Mouse (Mus musculus): ENCODE measurements at regions not wholly inside any gene's neighbourhood (a gene's known extent, or its start where the extent isn't known, plus 50 kb on each side); places are given as distances from the start of the nearest gene placed in this dataset.

DNA sequence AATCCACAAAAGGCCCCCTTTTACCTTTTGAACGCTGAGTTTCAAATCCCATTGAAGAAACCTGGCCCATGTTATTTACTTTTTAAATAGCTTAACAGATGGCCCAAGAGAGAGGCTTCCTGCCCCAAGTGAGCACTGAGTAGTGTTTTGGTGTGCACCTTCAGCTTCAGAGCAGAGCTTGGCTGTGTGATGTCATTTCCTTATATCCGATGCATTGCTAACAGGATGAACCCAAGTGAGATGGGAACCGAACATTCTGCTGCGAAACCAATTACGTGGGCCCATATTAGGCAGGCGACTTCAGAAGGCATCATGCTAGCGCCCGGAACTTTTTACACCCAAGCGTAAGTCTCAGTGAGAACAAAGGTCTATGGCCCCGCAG is 373.2 kb downstream of the Cog6 start:
- no peak for DNase-seq (ENCODE audit: low spot score in 2 of 2)

DNA sequence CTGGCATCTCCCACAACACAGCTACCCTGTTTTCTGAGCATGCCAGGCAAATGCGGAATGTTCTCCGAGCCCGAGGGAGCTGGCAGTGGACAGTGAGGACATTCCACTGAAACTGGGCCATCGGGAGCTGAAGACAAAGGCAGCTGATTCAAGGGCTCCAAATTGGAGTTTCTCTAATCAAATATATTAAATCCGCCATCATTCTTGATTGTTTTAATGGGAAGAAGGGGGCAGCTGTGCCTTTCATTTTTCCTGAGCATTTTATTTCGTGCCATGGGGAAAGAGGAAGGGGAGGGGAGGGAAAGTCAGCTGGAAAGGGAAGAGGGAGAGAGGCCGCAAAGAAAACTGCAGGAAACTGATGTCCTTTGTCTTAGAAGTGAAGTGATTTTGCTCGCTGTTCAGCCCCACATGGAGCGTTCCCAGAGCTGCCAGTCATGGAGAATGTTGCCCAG is 373.9 kb downstream of the Cog6 start:
- no peak for DNase-seq (ENCODE audit: low spot score in 2 of 2)

DNA sequence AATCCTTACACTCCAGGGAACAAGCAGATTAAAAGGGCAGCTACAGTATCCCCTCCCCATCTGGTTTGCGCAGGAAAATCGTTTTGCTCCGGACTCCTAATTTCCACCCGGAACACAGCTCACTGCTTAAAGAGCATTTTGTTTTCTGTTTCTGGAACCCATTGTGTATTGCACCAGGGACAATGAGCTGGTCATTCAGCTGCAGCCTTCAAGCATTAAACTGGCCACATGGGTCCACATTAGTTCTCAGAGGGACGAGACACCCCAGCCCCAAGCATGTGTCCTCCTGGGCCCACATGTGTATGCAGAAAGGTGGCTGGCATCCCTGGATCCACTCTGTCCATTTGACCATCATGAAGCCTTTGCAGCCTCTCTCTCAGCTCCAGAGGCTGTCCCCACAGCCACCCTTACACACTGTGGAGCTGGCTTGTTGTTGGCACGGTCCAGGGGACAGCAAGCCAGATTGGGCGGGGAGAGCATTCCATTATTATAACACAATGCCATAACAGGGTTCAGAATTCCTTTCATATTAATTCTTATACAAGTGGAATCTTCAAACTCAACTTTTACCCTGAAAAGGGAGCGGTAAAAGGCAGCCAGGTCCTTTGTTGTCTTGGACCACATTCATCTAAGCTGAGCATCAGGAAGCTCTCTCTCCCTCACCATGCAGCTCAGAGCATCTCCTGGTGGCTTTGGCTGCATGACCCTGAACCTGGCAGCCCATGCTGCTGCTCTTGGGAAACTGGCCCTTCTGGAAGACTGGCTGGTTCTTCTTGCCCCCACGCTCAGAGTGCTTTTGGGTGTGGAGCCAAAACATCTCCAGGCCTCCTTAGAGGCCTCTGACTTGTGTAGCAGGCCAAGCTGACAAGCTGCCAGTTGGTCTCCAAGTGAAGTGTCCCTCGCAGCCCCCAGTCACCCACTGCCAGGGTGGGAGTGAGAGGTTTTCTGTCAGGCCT is 373.4 kb downstream of the Foxo1 start:
- no peak for DNase-seq (ENCODE audit: low spot score in 2 of 2)

DNA sequence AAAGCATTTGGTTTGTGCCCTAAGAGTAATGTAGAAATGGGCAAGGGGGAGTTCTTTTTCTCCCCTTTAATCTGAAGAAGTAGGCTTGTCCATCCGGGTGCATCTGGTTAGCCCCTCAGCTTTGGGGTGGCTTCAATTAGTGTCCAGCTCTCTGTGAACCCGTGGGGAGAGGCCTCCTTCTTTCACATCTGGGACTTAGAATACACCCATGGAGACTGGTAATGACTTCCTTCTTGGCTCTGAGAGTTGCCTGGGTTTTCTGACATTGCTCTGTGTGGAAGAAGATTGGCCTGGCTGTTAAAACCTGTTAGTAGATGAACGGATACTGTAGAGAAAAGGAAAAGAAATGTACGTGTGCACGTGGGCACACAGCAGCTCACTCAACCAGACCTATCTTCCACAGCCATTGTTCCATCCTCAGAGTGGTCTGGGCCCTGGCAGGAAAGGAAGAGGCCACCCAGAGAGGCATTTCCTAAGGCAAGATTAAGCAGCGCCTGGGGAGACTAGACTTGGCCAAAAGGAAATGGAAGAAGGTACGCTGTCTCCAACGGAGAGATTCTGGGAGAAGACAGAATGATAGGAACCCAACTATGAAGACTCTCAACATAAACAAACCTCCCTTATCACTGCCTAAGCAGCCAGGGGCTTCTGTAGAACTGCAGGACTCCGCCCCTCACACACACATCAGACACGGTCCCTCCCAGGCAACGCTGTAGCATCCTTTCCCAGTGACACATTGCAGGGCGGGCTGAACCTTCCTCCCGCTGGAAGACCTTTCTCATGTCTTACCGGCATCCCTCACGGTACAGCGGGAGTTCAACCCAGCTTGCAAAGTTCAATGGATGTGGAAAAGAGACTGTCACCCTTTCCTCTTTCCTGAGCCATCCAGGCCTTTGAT is 372.4 kb downstream of the Foxo1 start:
- DNase-seq (ENCODE audit: low spot score in 2 of 2) = no peak

DNA sequence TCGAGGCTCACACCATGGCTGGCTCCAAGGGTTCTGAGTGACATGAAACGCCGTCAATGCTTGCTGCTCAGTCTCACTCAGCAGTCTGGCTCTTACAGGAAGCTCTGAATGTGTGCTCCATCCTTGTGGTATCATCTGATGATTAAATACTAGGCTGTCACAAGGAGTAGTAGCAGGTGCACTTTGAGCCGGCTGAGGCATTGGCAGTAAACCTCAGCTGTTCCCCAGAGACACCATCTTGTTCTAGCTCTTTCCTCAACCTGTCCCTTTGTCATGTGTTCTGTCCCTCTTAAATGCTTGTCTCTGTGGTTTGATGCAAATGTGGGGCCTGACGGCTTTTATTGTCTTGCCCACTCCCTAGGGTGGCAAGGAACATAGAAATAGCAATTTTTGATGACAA is 370.7 kb downstream of the Foxo1 start:
- DNase-seq (ENCODE audit: low spot score in 2 of 2) = peak in 1 of 2 experiments; percentile 51

DNA sequence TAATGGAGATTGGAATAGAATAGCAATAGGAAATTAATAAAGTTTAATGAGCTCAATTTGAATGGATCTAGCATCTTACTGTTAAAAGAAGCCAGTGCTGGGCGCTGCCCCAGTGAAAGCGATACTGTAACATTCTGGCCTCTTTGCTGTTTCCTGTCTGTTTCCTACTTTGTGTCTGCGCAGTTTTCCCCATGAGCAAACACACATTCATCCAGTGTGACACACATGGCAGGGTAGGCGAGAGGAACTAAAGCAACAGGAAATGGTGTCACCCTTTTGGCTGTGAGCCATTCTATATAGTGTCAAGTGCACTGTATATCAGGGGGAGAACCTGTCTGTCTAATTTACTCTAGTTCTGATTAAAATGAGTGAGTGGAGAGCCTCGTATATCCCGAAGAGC is 366.2 kb downstream of the Foxo1 start:
- peak in 1 of 2 experiments; percentile 66 for DNase-seq (ENCODE audit: low spot score in 2 of 2)

DNA sequence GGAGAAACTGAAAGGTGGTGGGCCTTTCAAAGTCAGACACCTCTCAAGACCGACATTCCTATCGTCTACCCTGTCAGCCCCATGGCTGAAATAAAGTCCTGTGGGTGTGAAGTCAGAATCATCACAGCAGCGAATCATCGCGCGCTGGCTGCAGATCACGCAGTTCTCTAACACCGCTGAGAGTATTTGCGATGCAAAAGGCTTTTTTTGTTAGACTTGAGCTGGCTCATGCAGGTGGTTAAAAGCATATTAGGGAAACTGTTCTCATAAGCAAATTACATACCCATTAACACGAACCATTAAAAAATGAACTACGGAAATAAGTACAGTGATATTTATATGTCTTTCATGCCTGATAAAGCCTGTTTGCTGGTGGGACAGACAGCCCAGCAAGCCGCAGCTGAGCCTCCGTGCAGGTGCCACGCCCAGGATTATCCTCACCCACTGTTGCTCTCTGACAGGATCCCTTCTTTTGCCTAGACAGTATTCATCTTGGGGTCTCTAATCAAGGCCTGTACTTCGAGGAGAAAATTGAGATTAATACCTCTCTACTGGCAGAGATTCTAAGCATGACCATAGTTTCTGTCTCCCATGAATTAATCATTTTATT is 365.5 kb downstream of the Foxo1 start:
- peak in 1 of 2 experiments; percentile 30 for DNase-seq (ENCODE audit: low spot score in 2 of 2)

DNA sequence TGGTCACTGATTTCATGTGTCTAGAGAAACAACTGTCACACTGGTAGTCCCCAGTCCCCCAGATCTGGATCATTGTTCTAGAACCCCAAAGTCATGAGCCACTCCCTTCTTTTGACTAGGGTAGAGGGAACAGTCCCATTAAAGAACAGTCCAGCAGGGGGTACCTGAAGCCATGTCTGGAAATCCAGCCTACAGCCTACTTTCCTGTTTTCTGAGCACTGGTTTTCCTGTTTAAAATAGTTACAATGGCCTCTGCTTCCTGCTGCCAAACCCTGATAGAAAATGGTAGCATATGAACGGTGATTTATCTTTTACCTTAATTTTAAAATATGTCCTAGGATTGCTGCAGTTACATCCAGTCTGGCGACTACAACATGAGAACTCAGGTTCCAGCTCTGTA is 364.5 kb downstream of the Foxo1 start:
- DNase-seq (ENCODE audit: low spot score in 2 of 2) = no peak

DNA sequence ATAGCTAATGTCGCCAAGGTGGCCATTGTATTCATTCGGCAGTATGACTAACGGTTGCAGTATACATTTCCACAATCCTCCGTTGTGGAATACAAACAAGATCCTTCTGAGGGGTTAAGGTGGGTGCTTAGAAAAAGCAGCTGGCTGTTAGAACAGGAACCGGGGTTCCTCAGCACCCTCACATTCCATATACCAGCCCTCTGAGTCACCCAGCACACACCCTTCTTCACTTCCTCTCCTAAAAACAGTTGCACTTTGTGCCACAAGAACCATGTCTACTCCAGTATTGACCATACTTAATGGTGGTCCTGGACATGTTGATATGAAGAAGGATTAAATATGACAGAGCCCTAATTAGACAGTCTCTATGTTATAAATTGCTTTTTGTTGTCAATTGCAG is 362.1 kb downstream of the Foxo1 start:
- DNase-seq (ENCODE audit: low spot score in 2 of 2) = no peak

DNA sequence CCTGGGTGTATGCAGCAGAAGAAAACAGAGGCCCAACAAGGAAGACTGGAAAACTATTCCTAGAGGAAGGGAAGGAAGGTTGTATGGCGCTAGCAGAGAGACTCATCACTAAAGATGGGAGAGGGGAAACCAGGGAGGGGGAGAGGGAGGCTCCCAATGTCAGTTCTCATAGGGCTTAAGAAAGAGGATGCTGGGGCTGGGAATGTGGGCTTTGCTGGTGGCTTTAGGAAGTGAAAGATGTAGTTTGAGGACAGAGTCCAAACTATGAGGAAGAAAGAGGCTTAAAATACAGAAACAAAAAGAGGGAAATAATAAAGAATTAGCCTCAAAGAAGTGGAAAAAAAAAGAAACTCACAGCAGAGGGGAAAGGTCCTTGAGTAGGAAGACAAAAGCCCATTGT is 357.0 kb downstream of the Foxo1 start:
- no peak for DNase-seq (ENCODE audit: low spot score in 2 of 2)

DNA sequence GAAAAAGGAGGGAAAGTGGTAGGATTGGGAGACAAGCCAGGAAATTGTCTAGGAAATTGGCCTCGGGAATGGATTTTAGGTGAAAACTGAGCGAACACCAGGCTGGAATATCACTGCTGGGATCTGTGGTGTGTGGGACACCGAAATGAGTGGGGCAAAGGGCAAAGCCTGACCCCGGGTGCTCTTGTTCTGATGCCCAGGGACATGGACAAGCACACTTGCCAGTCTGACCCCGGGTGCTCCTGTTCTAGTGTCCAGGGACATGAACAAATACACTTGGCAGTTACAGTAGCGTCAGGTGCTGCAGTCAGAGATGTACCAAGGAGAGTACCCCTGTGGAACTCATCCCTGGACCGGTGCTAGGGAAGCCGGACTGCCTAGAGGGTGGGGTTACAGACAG is 354.4 kb downstream of the Foxo1 start:
- no peak for DNase-seq (ENCODE audit: low spot score in 2 of 2)

DNA sequence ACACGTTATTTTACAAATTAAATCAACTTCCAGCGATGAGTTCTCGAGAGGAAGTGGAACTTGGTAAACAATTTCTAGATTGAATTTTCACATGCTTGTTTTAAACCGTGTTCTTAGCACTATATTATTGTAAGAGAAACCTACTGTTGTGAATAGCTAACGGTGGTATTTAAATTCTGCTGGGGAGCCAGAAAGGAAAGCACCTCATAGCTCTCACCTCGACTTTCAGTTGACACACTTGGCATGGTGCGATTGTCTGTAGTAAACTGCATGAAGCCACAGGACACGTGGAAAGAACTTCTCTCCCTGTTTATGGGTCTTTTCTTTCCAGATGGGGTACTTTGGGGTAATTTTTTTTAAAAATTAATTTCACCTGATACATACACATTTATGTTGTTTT is 353.8 kb downstream of the Foxo1 start:
- no peak for DNase-seq (ENCODE audit: low spot score in 2 of 2)

DNA sequence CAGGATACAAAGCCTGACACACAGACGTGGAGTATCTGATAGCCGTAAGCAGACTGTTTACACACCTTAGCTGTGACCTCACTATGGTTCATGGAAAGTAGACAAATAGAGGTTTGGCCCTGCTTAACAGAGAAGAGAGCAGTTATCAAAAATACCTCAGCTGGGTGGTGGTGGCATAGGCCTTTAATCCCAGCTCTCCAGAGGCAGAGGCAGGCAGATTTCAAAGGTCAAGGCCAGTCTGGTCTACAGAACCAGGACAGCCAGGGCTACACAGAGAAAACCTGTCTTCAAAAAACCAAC is 350.7 kb downstream of the Foxo1 start:
- no peak for DNase-seq (ENCODE audit: low spot score in 2 of 2)

DNA sequence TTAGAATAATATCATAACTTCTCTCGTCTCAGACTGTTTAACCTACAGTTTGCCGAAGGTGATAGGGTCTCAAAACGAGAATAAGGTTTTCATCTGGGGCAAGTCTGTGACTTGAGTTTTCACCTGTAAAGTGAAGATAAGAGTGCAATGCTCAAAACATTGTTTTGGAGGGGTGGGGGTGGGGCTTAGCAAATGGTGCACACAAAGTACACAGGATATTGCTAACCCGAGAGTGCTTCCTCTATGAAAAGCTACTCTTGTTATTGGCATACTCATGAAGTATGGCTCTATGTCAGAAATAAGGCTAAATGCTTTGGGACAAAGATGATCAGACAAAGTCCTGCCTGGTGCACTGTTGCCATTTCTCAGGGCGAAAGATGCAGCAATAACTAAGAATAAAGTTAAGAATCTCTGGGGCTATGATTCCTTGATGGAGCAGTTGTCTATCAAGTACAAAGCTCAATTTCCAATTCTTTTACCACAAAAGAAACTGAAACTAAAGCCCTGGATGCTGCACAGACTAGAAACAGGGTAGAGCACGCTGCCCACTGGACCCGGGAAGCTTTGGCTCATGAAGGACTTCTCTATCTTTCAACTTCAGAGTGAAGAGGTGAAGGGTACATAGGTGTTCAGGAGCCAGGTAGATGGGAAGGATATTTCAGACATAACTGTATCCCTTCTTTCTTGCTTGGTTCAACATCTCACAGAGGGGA is 350.2 kb downstream of the Foxo1 start:
- DNase-seq (ENCODE audit: low spot score in 2 of 2) = no peak

DNA sequence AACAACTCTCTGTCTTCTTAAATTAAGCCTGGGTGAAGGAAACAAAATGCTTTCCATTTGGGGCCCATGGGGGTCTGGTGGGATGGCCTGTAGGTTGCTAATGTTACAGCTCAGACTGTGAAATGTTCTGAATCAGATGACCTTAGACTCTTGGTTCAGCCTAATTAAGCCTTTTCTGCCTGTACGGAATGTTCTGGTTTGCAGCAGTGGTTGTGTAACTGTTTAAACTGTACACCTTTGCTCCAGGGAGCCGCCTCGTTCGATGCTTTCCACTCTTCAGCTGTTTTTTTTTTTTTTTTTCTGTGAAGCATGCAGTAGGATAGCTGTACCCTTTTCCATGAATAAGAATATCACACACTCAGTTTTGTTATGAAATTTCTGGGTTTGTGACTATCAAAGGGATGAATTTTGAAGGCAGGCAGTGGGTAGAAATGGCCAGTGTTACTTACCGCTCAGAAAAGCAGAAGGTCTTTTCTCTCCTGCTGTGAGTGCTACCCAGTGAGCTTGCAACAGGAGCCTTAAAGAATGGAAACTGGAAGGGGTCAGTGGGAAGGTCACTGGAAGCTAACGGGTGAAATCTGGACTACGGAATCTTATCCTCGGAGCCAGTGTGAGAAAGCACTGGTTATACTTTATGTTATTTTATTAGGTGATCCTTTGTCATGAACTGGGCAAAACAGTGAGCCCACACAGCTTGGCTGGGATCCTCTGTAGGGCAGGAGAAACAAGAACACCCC is 349.4 kb downstream of the Foxo1 start:
- no peak for DNase-seq (ENCODE audit: low spot score in 2 of 2)

DNA sequence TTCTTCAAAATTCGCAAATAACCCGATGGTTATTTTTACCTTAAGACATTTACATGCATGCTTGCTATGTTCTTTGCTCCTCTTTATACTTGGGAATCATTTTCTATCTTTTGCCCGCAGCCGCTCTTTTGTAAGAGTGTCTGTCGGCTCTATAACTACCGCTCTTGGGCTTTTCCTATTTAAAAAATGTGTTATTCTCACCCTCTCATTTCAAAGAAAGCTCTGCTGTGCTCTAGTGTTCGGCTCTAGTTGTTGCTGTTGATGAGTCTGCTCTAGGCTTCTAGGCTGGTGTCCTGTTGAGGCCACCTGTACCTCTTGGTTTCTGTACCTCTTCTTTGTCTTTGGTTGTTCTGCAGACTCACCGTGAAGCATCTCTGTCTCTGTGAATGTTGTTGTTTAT is 343.7 kb downstream of the Foxo1 start:
- no peak for DNase-seq (ENCODE audit: low spot score in 2 of 2)

DNA sequence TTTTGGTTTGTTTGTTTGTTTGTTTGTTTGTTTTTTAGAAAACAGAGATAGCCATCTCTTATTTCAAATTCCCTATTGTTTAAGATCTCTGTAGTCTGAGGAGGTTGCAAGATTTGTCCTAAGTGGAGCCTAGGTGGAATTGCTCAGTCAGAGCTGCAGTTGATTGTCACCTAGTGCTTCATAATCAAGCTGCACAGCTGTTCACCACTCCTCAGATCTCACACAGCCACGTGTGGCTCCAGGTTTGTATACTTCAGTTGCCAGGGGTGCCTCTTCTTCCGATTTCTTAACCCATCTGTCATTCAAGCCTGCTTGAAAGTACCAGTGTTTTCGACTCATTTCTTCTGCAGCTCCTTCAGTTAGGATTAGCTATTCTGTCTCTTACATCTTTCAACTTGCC is 342.3 kb downstream of the Foxo1 start:
- DNase-seq (ENCODE audit: low spot score in 2 of 2) = no peak

DNA sequence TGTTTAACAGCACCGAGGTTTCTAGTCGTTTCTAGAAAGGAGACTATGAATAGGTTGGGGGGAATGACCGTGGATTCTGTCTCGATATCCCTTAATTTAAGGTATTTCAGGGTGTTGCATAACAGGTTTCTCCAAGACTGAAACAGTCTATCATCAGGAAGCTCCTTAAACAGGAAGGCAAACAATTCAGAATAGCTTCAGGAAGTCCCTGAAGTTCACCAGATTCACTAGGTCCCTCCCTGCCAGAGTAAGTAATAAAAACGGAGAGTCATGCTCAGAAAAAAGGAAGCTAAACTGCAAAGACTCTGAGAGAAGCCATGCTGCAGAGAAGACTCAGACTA is 339.9 kb downstream of the Foxo1 start:
- DNase-seq (ENCODE audit: low spot score in 2 of 2) = no peak

DNA sequence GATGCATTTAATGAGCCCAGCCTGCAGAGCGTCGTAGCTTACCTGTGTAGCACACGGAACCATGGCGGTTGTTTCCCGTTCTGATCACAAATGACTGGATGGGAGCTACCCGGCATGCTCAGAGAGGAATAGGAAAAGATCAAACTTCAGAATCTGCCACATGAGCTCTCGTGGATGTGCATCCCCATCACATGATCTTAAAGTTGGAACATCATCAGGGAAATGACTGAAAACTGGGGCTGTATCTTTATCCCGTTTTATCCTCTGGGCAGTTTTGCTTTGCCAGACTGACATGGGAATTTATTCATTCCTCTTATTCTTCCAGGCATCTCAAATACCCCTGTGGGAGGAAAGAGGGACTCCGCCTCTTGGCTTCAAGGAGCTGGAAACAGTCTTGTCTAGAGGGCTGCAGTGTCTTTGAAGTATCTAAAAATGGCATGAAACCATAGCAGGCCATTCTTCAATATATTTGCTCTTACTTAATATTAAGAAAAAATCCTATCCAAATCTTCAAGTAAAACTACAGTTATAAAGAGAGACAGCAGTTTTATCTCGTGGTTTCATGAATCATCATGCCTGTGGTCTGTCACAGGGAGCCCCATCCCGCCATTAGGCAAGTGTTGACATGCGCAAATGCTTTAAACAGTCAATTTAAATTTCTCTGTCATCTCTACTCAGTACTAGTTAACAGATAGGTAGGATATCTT is 339.4 kb downstream of the Foxo1 start:
- no peak for DNase-seq (ENCODE audit: low spot score in 2 of 2)

DNA sequence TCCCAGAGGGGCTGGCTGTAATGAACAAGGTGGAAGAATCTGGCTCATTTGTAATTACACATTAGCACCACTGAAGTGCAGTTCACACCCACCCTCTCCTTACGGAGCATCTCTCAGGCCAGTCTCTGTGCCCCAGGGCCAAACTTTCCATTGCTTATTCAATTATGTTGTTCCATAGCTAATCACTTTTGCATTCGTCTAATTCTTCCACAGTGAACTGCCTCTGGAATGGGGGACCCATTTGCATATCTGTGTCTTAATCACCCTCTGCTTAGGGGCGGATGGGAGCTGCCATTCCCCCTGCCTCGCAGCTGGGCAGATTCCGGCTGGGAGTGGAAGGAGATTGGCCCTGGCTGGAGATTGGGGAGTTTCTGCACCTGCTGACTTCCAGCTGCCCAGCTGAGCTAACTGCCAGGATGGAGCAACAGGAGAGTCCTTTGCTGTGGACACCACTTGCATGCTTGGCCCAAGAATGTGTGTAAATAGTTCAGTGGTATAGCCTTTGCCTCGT is 337.2 kb downstream of the Foxo1 start:
- DNase-seq (ENCODE audit: low spot score in 2 of 2) = no peak
